14 mouse cellular contexts compared by ENCODE assay signal in the genomic region with DNA sequence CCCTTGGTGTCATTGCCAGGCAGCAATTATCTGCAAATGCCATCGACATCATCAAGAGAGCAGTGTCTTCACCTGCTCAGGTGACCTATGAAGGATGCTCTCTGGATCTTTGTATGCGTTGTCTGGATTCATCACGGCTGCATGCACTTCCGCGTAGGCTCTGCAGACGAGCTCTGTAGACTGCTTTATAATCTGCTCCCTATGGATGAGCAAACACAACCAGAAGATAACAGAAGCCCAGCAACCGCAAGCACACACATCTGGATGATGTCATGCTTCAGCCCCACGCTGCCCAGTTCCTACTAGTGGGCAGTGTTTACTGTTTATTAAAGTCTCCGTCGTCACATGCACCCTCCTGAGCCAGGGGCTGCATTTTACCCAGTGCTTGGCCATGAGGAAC. TPM values are rescaled to one million over a fixed set of nuclear protein-coding genes. Genes with fewer than 3 reads are reported as not detected.
"Had no signal": no experiment of that assay in that cellular context is flagged by ENCODE, and none has a peak within 500 bp of the region (broad histone marks: within the 10 kb centered on the region; RNA-seq: fewer than 3 reads in every experiment).

No protein-coding gene starts in this region.

- H3K27me3 ChIP-seq: kidney, embryonic 15.5 days; limb, embryonic 13.5 days; midbrain, embryonic 12.5 days; neural tube, embryonic 13.5 days; stomach, embryonic 15.5 days had no signal

- H3K4me3 ChIP-seq: kidney, embryonic 15.5 days; limb, embryonic 13.5 days; midbrain, embryonic 12.5 days; neural tube, embryonic 13.5 days; stomach, embryonic 15.5 days had no signal

- ATAC-seq: midbrain, embryonic 16.5 days had no signal

- DNase-seq: kidney, postnatal 14 days; layer of hippocampus, postnatal 36 days; left cerebral cortex, postnatal 4 days; lung, adult 18-20 months; right cerebral cortex, postnatal 14 days; thymus, postnatal 36 days had no signal

- H3K9ac ChIP-seq: kidney, embryonic 15.5 days; limb, embryonic 13.5 days; liver, embryonic 14.5 days; midbrain, embryonic 12.5 days; neural tube, embryonic 13.5 days; stomach, embryonic 15.5 days had no signal

- H3K9me3 ChIP-seq: kidney, embryonic 15.5 days; limb, embryonic 13.5 days; midbrain, embryonic 12.5 days; neural tube, embryonic 13.5 days; stomach, embryonic 15.5 days had no signal

- H3K4me1 ChIP-seq: kidney, embryonic 15.5 days; midbrain, embryonic 12.5 days; neural tube, embryonic 13.5 days; stomach, embryonic 15.5 days had no signal

- H3K4me2 ChIP-seq: kidney, embryonic 15.5 days; limb, embryonic 13.5 days; midbrain, embryonic 12.5 days; neural tube, embryonic 13.5 days; stomach, embryonic 15.5 days had no signal

- H3K36me3 ChIP-seq: stomach, embryonic 15.5 days had no signal

- H3K27ac ChIP-seq: kidney, embryonic 15.5 days; limb, embryonic 13.5 days; liver, embryonic 14.5 days; midbrain, embryonic 12.5 days; neural tube, embryonic 13.5 days; stomach, embryonic 15.5 days had no signal

RNA-seq across cellular contexts. Expression of gene Lhfp, which starts 58.3 kb away (rescaled TPM):
- total RNA-seq: megakaryocyte-erythroid progenitor cell, adult 5-6 weeks had no signal
